Mouse (Mus musculus): ENCODE measurements around the gene Emcn. TPM values are rescaled to one million over a fixed set of nuclear protein-coding genes. Genes with fewer than 3 reads are reported as not detected.

Emcn gene
- polyA plus RNA-seq, 2 experiments from 2014 or later: not detected

DNA sequence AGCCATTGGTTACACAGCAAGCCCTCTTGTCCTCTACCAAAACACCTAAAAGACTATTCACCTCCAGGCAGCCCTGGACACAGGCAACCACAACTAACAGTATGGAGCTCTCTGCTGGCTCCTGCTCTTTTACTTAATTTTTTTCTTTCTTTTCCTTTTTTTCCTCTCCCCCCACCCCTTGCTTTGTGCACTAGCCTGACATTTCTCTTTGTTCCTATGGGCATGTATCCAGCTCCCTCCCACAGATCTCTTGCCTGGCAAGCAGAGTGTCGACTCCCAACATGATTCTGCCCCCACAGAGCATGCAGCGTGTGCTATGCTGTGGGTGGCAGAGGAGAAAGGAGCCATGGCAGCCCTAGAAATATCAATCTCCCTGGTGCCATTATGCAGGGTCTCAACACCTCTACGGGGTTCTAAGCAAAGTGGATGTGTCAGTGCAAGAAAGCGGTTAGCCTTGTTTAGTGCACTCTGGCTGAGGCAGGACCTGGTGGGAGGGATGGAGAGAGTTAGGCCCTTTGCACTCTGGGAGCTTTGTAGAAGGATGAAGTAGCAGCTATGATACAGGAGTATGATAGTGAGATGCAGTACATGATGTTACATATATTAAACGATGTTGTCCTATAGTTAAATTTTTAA, 74.7 kb downstream of the Emcn start:
- ATAC-seq: no peak

DNA sequence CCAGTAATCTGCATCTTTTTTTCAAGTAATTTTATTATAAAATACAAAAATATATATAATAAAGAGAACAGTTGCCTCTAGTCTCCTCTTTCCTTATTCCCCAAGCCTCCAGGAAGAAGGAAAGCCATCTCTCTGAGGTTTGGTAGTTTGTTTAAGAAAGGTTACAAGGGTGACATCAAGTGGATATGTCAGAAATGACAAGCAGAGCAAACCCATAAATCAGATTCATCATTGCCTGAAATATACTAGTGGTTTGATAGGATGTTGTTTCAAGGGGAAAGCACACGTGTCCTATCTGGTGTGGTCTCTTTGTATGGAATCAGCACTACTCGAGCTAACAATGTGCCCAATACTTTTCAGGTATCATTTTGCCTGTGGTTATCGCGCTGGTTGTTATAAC, 77.8 kb downstream of the Emcn start:
- no peak for ATAC-seq

DNA sequence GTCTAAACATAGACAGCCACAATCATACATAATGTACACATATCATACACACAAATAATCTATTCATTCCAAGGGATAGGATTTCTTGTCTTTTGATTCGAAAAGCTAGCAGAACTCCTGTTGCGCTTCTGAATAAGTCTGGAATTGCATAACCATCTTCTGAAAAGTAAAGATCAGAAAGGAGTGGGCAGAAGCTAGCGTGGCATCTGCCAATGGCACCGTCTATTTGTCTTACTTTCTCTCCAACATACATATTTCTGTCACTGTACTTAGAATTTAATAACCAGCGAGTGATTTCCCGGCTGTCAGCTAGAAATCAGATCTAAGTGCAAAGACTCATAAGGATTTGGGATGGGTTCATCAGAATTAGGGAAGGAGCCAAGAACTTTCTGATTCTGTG, 88.6 kb downstream of the Emcn start:
- no peak for ATAC-seq

DNA sequence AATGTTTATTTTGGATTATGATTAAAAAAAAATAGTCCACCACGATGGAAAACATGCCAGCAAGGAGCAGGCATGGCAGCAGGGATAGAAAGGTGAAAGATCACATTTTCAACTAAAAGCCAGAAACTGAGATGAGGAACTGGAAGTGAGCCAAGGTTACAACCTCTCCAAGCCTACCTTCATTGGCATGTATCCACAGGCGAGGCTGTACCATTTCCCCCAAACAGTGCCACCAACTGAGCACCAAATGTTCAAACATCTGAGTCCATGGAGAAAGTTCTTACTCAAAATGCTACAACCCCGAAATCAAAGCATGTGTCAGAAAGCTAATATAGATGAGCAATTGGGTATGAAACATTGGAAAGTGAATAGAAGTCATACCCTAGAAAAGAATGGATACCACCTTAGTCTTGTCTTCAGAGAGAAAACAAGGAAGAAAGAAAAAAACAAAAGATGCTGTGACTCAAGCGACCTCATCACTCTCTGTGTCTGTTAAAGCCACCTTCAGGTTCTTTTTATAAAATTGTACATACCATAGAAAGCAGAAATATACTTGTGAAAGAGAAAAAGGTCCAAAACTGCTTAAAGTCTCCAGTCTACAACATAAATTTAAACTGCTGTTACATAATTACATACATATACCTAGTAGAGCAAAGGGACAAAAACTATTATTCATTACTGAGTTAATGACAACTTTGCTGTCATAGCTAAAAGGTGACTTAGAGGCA, 124.2 kb downstream of the Emcn start:
- ATAC-seq: no peak

DNA sequence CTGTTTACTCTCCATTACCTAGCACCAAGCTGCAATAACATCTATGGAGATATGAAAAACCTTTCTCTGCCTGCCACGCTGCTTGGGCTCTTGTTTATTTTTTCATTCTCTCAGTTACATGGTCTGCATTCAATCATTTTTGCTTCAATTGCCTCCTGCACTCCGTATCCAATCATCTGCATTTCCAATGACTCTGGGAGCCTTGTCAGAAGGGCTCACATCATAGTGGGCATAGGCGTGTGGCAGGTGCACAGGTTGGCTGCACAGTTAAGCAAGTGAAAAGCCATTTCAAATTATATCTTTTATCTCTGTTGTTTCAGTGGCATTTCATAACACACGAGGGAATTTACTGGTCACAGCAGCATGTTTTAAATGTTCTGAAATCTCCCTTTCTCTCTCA, 125.1 kb downstream of the Emcn start:
- ATAC-seq: no peak

DNA sequence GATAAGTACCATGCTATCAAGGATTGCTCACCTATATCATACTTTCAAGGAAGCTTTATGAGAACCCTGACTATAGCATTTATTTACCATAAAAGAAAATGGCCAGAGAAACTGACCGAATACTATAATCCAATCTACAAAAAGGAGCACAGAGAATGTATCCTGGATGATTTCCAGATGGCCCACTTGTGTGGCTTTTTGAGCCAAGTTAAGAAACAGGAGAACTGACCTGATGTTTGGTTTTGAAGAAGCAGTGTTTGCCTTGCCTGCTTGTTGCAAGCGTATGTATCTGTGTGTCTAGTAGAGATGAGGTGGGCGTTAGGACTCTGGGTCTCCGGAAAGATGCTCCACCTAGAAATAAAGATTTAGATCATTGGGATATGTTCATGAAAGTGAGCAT, 125.9 kb downstream of the Emcn start:
- ATAC-seq: no peak

DNA sequence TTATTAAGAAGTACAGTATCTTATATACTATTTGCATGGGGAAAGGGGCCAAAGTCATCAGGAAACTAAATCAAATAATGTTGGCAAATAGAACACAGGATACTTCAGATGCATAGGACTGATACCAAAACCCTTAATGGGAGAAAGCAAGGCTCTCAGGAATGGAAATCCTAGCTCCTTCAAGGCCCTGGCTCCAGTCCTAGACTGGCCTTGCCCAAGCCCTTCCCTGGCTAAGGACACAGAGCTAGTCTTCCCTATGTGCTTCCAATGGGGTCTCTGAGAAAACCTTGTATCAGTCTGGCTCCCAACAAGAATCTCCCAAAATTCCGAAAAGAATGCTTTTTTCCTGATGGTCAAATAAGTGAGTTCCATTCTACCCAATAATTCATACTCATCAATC, 126.5 kb downstream of the Emcn start:
- no peak for ATAC-seq

DNA sequence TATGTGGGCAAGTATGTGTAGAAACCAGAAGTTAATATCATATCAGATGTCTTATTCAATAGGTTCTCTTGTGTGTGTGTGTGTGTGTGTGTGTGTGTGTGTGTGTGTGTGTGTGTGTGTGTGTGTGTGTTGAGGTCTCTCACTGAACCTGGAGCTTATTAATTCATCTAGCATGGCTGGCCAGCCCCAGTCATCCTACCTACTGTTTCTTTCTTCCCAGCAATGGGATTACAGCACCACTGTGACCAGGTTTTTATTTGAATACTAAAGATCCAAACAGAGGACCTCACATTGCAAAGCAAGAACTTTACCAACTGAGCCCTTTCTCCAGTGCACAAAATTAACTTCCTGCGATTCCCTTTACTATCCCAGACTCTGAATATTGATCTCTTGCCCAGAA, 131.3 kb downstream of the Emcn start:
- ATAC-seq: no peak

DNA sequence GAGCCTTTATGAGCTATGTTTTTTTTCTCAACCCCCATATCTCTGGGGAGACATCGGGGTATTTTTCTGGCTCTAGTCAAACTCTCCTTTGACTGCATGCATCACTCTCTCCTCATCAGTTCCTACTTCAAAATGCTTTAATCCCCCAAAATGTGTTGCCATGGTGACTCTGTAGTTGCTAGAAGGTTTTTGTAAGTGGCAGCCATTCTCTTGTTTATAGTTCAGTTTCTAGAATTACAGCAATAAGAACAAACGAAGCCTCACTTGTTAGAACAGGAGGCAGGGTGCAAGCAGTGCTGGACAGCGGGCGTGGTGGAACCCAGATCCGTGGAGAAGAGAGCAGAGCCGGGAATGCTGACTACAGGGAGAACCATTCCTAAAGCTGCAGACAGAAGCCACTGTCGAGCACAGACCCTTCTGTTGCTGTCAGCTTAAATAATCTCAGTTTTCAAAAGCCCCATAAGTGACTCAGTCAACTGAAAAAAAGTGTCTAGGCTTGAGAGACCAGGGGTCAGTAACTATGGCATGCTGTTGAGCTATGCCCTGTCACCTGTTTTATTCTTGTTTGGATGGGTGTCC, 139.0 kb downstream of the Emcn start:
- ATAC-seq: no peak

DNA sequence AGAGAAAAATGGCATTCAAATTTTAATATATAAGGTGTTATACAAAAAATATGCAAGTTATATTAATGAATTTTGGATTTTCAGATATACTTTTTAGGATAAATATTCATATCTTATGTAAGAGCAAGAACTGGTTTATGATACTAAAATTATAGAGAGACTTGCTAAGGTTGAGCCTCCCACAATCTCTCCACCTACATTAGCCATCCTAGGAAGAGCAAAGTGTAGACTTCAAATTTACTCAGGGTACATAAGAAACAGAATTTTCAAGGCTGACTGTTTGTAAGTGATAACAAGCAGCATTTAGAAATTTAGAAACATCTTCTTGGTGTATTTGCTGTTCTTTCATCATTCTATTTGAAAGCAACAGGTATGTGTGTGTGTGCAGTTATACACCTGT, 140.3 kb downstream of the Emcn start:
- ATAC-seq: no peak
